Mouse (Mus musculus): ENCODE measurements around the gene C1qtnf2. TPM values are rescaled to one million over a fixed set of nuclear protein-coding genes. Genes with fewer than 3 reads are reported as not detected.

C1qtnf2 gene
- not detected in 2 replicates for total RNA-seq (2017)

- ATAC-seq (ENCODE audit: extremely low read depth, insufficient number of reproducible peaks, low FRiP score, poor library complexity, severe bottlenecking) = 0 out of 2 replicates have a peak, but pooled peaks have one; percentile 23
These were observed at the start of gene C1qtnf2 for GRCm38 (mm10) chr11:43474225-43474774. TSS of gene C1qtnf2 (plus strand) at chr11:43474276.

- no peak for ATAC-seq (ENCODE audit: extremely low read depth, insufficient number of reproducible peaks, low FRiP score, poor library complexity, severe bottlenecking)
These were observed 49.7 kb upstream of the C1qtnf2 start for GRCm38 (mm10) chr11:43424386-43424785.

- ATAC-seq (ENCODE audit: extremely low read depth, insufficient number of reproducible peaks, low FRiP score, poor library complexity, severe bottlenecking) = no peak
These were observed 48.8 kb upstream of the C1qtnf2 start for GRCm38 (mm10) chr11:43425166-43425709.

- ATAC-seq (ENCODE audit: extremely low read depth, insufficient number of reproducible peaks, low FRiP score, poor library complexity, severe bottlenecking) = peak; percentile 100
These were observed 48.2 kb upstream of the C1qtnf2 start, which contains the start of gene Pttg1 for GRCm38 (mm10) chr11:43425824-43426413. TSS of gene Pttg1 (minus strand) at chr11:43426251.

- ATAC-seq (ENCODE audit: extremely low read depth, insufficient number of reproducible peaks, low FRiP score, poor library complexity, severe bottlenecking) = no peak
These were observed 47.6 kb upstream of the C1qtnf2 start for GRCm38 (mm10) chr11:43426414-43426884.

- ATAC-seq (ENCODE audit: extremely low read depth, insufficient number of reproducible peaks, low FRiP score, poor library complexity, severe bottlenecking) = peak; percentile 96
These were observed 40.6 kb upstream of the C1qtnf2 start, which contains the start of gene Slu7 for GRCm38 (mm10) chr11:43433254-43434023. TSS of gene Slu7 (plus strand) at chr11:43433744.

GRCm38 (mm10) chr11:43434024-43434407 is 40.1 kb upstream of the C1qtnf2 start:
- no peak for ATAC-seq (ENCODE audit: extremely low read depth, insufficient number of reproducible peaks, low FRiP score, poor library complexity, severe bottlenecking)

GRCm38 (mm10) chr11:43441121-43441520 is 33.0 kb upstream of the C1qtnf2 start:
- no peak for ATAC-seq (ENCODE audit: extremely low read depth, insufficient number of reproducible peaks, low FRiP score, poor library complexity, severe bottlenecking)

GRCm38 (mm10) chr11:43443183-43443582 is 30.9 kb upstream of the C1qtnf2 start:
- ATAC-seq (ENCODE audit: extremely low read depth, insufficient number of reproducible peaks, low FRiP score, poor library complexity, severe bottlenecking) = no peak

GRCm38 (mm10) chr11:43449916-43450315 is 24.2 kb upstream of the C1qtnf2 start:
- ATAC-seq (ENCODE audit: extremely low read depth, insufficient number of reproducible peaks, low FRiP score, poor library complexity, severe bottlenecking) = no peak

GRCm38 (mm10) chr11:43451322-43451721 is 22.8 kb upstream of the C1qtnf2 start:
- no peak for ATAC-seq (ENCODE audit: extremely low read depth, insufficient number of reproducible peaks, low FRiP score, poor library complexity, severe bottlenecking)

GRCm38 (mm10) chr11:43452266-43452665 is 21.8 kb upstream of the C1qtnf2 start:
- no peak for ATAC-seq (ENCODE audit: extremely low read depth, insufficient number of reproducible peaks, low FRiP score, poor library complexity, severe bottlenecking)

- ATAC-seq (ENCODE audit: extremely low read depth, insufficient number of reproducible peaks, low FRiP score, poor library complexity, severe bottlenecking) = no peak
These were observed 10.9 kb upstream of the C1qtnf2 start for GRCm38 (mm10) chr11:43463204-43463603.

GRCm38 (mm10) chr11:43470118-43470517 is 4.0 kb upstream of the C1qtnf2 start:
- ATAC-seq (ENCODE audit: extremely low read depth, insufficient number of reproducible peaks, low FRiP score, poor library complexity, severe bottlenecking) = no peak

GRCm38 (mm10) chr11:43470881-43471820 is 2.9 kb upstream of the C1qtnf2 start:
- ATAC-seq (ENCODE audit: extremely low read depth, insufficient number of reproducible peaks, low FRiP score, poor library complexity, severe bottlenecking) = no peak

- ATAC-seq (ENCODE audit: extremely low read depth, insufficient number of reproducible peaks, low FRiP score, poor library complexity, severe bottlenecking) = no peak
These were observed 961 bp upstream of the C1qtnf2 start for GRCm38 (mm10) chr11:43473115-43473514.

GRCm38 (mm10) chr11:43473635-43474224 is 346 bp upstream of the C1qtnf2 start:
- no peak for ATAC-seq (ENCODE audit: extremely low read depth, insufficient number of reproducible peaks, low FRiP score, poor library complexity, severe bottlenecking)

GRCm38 (mm10) chr11:43479376-43479775 is 5.3 kb downstream of the C1qtnf2 start:
- no peak for ATAC-seq (ENCODE audit: extremely low read depth, insufficient number of reproducible peaks, low FRiP score, poor library complexity, severe bottlenecking)

Data from neutrophil, adult 5-6 weeks (primary cell).